Mouse (Mus musculus): ENCODE data around the gene Gm10322. TPM values are rescaled to one million over a fixed set of nuclear protein-coding genes. Genes with fewer than 3 reads are reported as not detected.

The Gm10322 gene
- polyA plus RNA-seq, 1 experiment = not detected

DNA sequence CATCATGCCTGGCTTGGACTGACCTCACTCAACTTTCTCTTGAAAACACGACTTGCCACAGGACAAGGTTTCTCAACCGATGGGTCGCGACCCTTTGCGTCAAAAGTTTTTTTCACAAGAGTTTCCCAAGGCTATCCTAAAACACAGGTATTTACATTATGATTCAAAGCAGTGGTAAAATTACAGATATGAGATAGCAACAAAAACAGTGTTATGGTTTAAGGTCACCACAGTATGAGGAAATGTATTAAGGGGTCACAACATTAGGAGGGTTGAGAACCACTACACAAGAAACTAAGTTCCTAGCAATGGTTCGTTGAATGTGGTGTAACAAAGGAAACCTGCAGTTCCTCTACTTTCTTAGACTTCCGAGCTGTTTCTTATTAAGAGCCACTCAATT is 1.9 kb downstream of the Gm10322 start:
- Histone ChIP-seq H3K9ac (ENCODE audit: low read depth, poor library complexity, severe bottlenecking) (no peak overlapping the region), H3K27me3 (ENCODE audit: control insufficient read depth, insufficient read depth, low read length, poor library complexity, severe bottlenecking) (no peaks in the 10 kb centered on the region), H3K4me1 (ENCODE audit: control insufficient read depth, insufficient read depth, low read length) (no peaks in the 10 kb centered on the region), H3K9me3 (replicated peaks; ENCODE audit: control insufficient read depth, insufficient read depth, low read length, poor library complexity, severe bottlenecking) (no peaks in the 10 kb centered on the region), H3K4me3 (ENCODE audit: low read depth, low read length) (no peak overlapping the region), H3K27ac (ENCODE audit: insufficient read depth, low read length) (no peak overlapping the region), H3K36me3 (ENCODE audit: control insufficient read depth, insufficient read depth, low read length, poor library complexity, severe bottlenecking) (no peaks in the 10 kb centered on the region)
- TF ChIP-seq POLR2A (IDR thresholded peaks at IDR 0.05; ENCODE audit: insufficient read depth, low read length) (no peak), CTCF (IDR thresholded peaks at IDR 0.05; ENCODE audit: low read depth, low read length) (no peak), EP300 (IDR thresholded peaks at IDR 0.05; ENCODE audit: insufficient read depth, low read depth, low read length) (no peak)

DNA sequence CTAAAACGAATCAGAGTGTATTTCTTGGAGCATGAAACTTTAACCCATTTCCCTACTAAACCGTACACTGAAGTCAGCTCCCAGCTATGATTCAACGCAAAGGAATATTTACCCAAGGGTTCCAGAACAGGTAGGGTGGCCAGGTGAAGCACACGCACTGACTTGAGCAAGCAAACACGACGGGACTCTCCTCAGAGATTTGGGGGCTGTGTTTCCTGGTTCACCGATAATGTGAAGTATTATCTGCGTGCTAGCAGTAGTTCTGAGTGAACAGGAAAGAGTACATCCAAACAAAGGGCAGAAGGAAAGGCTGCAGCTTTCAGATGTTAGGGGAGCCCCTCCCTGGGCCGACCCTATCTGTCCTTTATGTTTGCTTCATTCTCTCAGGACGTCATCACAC is 5.5 kb downstream of the Gm10322 start:
- Histone ChIP-seq H3K9me3 (replicated peaks; ENCODE audit: control insufficient read depth, insufficient read depth, low read length, poor library complexity, severe bottlenecking) (no peaks in the 10 kb centered on the region), H3K27ac (ENCODE audit: insufficient read depth, low read length) (no peak overlapping the region), H3K9ac (ENCODE audit: low read depth, poor library complexity, severe bottlenecking) (no peak overlapping the region), H3K36me3 (ENCODE audit: control insufficient read depth, insufficient read depth, low read length, poor library complexity, severe bottlenecking) (no peaks in the 10 kb centered on the region), H3K4me1 (ENCODE audit: control insufficient read depth, insufficient read depth, low read length) (no peaks in the 10 kb centered on the region), H3K27me3 (ENCODE audit: control insufficient read depth, insufficient read depth, low read length, poor library complexity, severe bottlenecking) (no peaks in the 10 kb centered on the region), H3K4me3 (ENCODE audit: low read depth, low read length) (no peak overlapping the region)
- TF ChIP-seq CTCF (IDR thresholded peaks at IDR 0.05; ENCODE audit: low read depth, low read length) (no peak), POLR2A (IDR thresholded peaks at IDR 0.05; ENCODE audit: insufficient read depth, low read length) (no peak), EP300 (IDR thresholded peaks at IDR 0.05; ENCODE audit: insufficient read depth, low read depth, low read length) (no peak)

DNA sequence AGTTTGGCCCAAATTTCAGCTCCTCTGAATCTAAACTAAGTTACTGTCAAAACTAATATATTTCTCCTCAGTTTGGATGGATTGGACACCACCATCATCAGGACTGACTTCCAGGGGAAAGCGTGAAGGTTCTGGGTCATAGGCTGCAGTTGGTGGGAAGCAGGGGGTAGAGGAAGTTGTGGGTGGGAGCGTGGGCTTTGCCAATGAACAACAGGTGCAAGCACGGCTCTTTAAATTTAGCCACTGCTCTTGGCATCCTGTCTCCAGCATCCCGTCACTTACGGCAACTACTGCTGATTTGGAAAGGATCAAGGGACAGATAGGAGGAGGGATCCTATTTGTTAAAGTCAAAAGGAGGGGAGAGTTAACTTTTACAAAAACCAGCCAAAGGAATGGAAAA is 7.6 kb downstream of the Gm10322 start:
- no peaks in the 10 kb centered on the region for H3K9me3 ChIP-seq (replicated peaks; ENCODE audit: control insufficient read depth, insufficient read depth, low read length, poor library complexity, severe bottlenecking)
- no peaks in the 10 kb centered on the region for H3K4me1 ChIP-seq (ENCODE audit: control insufficient read depth, insufficient read depth, low read length)
- no peak overlapping the region for H3K27ac ChIP-seq (ENCODE audit: insufficient read depth, low read length)

GRCm38 (mm10) chr10:59628641-59629505 is 13.0 kb downstream of the Gm10322 start:
- TF ChIP-seq POLR2A (IDR thresholded peaks at IDR 0.05; ENCODE audit: insufficient read depth, low read length) (no peak), EP300 (IDR thresholded peaks at IDR 0.05; ENCODE audit: insufficient read depth, low read depth, low read length) (no peak), CTCF (IDR thresholded peaks at IDR 0.05; ENCODE audit: low read depth, low read length) (no peak)
- H3K9me3 ChIP-seq (replicated peaks; ENCODE audit: control insufficient read depth, insufficient read depth, low read length, poor library complexity, severe bottlenecking) = no peaks in the 10 kb centered on the region

More for the DNA sequence above, 7.6 kb downstream of the Gm10322 start:
- Histone ChIP-seq H3K4me3 (ENCODE audit: low read depth, low read length) (no peak overlapping the region), H3K9ac (ENCODE audit: low read depth, poor library complexity, severe bottlenecking) (no peak overlapping the region), H3K36me3 (ENCODE audit: control insufficient read depth, insufficient read depth, low read length, poor library complexity, severe bottlenecking) (no peaks in the 10 kb centered on the region), H3K27me3 (ENCODE audit: control insufficient read depth, insufficient read depth, low read length, poor library complexity, severe bottlenecking) (no peaks in the 10 kb centered on the region)
- no peak for TF ChIP-seq CTCF (IDR thresholded peaks at IDR 0.05; ENCODE audit: low read depth, low read length)
- TF ChIP-seq POLR2A (IDR thresholded peaks at IDR 0.05; ENCODE audit: insufficient read depth, low read length) = no peak
- no peak for TF ChIP-seq EP300 (IDR thresholded peaks at IDR 0.05; ENCODE audit: insufficient read depth, low read depth, low read length)

GRCm38 (mm10) chr10:59629506-59629782 is 13.6 kb downstream of the Gm10322 start:
- Histone ChIP-seq H3K4me1 (ENCODE audit: control insufficient read depth, insufficient read depth, low read length) (no peaks in the 10 kb centered on the region), H3K27me3 (ENCODE audit: control insufficient read depth, insufficient read depth, low read length, poor library complexity, severe bottlenecking) (no peaks in the 10 kb centered on the region), H3K36me3 (ENCODE audit: control insufficient read depth, insufficient read depth, low read length, poor library complexity, severe bottlenecking) (no peaks in the 10 kb centered on the region), H3K27ac (ENCODE audit: insufficient read depth, low read length) (no peak overlapping the region), H3K9me3 (replicated peaks; ENCODE audit: control insufficient read depth, insufficient read depth, low read length, poor library complexity, severe bottlenecking) (no peaks in the 10 kb centered on the region), H3K9ac (ENCODE audit: low read depth, poor library complexity, severe bottlenecking) (no peak overlapping the region), H3K4me3 (ENCODE audit: low read depth, low read length) (no peak overlapping the region)
- TF ChIP-seq CTCF (IDR thresholded peaks at IDR 0.05; ENCODE audit: low read depth, low read length) = no peak
- TF ChIP-seq POLR2A (IDR thresholded peaks at IDR 0.05; ENCODE audit: insufficient read depth, low read length) = no peak
- no peak for TF ChIP-seq EP300 (IDR thresholded peaks at IDR 0.05; ENCODE audit: insufficient read depth, low read depth, low read length)

More at GRCm38 (mm10) chr10:59628641-59629505, 13.0 kb downstream of the Gm10322 start:
- Histone ChIP-seq H3K4me3 (ENCODE audit: low read depth, low read length) (no peak overlapping the region), H3K27me3 (ENCODE audit: control insufficient read depth, insufficient read depth, low read length, poor library complexity, severe bottlenecking) (no peaks in the 10 kb centered on the region), H3K36me3 (ENCODE audit: control insufficient read depth, insufficient read depth, low read length, poor library complexity, severe bottlenecking) (no peaks in the 10 kb centered on the region), H3K27ac (ENCODE audit: insufficient read depth, low read length) (no peak overlapping the region), H3K4me1 (ENCODE audit: control insufficient read depth, insufficient read depth, low read length) (no peaks in the 10 kb centered on the region), H3K9ac (ENCODE audit: low read depth, poor library complexity, severe bottlenecking) (no peak overlapping the region)

GRCm38 (mm10) chr10:59636048-59636447 is 20.2 kb downstream of the Gm10322 start:
- H3K27ac ChIP-seq (ENCODE audit: insufficient read depth, low read length) = no peak overlapping the region
- no peak for TF ChIP-seq POLR2A (IDR thresholded peaks at IDR 0.05; ENCODE audit: insufficient read depth, low read length)
- no peak for TF ChIP-seq EP300 (IDR thresholded peaks at IDR 0.05; ENCODE audit: insufficient read depth, low read depth, low read length)
- no peak for TF ChIP-seq CTCF (IDR thresholded peaks at IDR 0.05; ENCODE audit: low read depth, low read length)
- no peaks in the 10 kb centered on the region for H3K9me3 ChIP-seq (replicated peaks; ENCODE audit: control insufficient read depth, insufficient read depth, low read length, poor library complexity, severe bottlenecking)
- H3K9ac ChIP-seq (ENCODE audit: low read depth, poor library complexity, severe bottlenecking) = no peak overlapping the region
- H3K4me3 ChIP-seq (ENCODE audit: low read depth, low read length) = no peak overlapping the region
- H3K36me3 ChIP-seq (ENCODE audit: control insufficient read depth, insufficient read depth, low read length, poor library complexity, severe bottlenecking) = no peaks in the 10 kb centered on the region
- no peaks in the 10 kb centered on the region for H3K4me1 ChIP-seq (ENCODE audit: control insufficient read depth, insufficient read depth, low read length)
- H3K27me3 ChIP-seq (ENCODE audit: control insufficient read depth, insufficient read depth, low read length, poor library complexity, severe bottlenecking) = no peaks in the 10 kb centered on the region
